Mouse (Mus musculus) stomach, postnatal 0 days (tissue): Measurements from ENCODE around the gene Olfr453. TPM values are rescaled to one million over a fixed set of nuclear protein-coding genes. Genes with fewer than 3 reads are reported as not detected.

Experiments used
- ATAC-seq: fragments of 200-750 bp; cut with Nextera tagmentation; 2 replicates; pipeline ENCODE4 v1.8.0; 2017; ENCODE audit not compliant: low FRiP score, low TSS enrichment
- DNase-seq: peaks from one replicate; pipeline ENCODE4 v3.0.0-alpha.2; 2016; ENCODE audit warnings: low spot score
- H3K27ac ChIP-seq: fragments of 300-500 bp; sonication (generic); replicated peaks from 2 replicates; pipeline ENCODE4 v1.5.1; 2014; ENCODE audit warnings: mild to moderate bottlenecking, control low read depth
- H3K27me3 ChIP-seq: fragments of 300-500 bp; sonication (generic); 2 replicates; pipeline ENCODE4 v1.6.1; 2014; ENCODE audit warnings: low read length; ENCODE audit not compliant: control insufficient read depth, insufficient read depth
- H3K36me3 ChIP-seq: fragments of 300-500 bp; sonication (generic); 2 replicates; pipeline ENCODE4 v1.6.1; 2014; ENCODE audit warnings: low read length, mixed read lengths; ENCODE audit not compliant: control insufficient read depth, insufficient read depth
- H3K4me1 ChIP-seq: fragments of 300-500 bp; sonication (generic); replicated peaks from 2 replicates; pipeline ENCODE4 v1.6.1; 2014; ENCODE audit warnings: antibody characterized with exemption; ENCODE audit not compliant: control insufficient read depth, insufficient read depth
- H3K4me2 ChIP-seq: fragments of 300-500 bp; sonication (generic); replicated peaks from 2 replicates; pipeline ENCODE4 v1.6.1; 2014; ENCODE audit warnings: low read depth, mild to moderate bottlenecking, control low read depth, moderate library complexity
- H3K4me3 ChIP-seq: fragments of 300-500 bp; sonication (generic); 2 replicates; pipeline ENCODE4 v1.5.1; 2014; ENCODE audit warnings: low read depth, low read length, control low read depth
- H3K9ac ChIP-seq: fragments of 300-500 bp; sonication (generic); 2 replicates; pipeline ENCODE4 v1.6.1; 2014; ENCODE audit warnings: mild to moderate bottlenecking, low read length, control low read depth, mixed read lengths
- H3K9me3 ChIP-seq: fragments of 300-500 bp; sonication (generic); 2 replicates; pipeline ENCODE4 v1.6.1; 2016; ENCODE audit warnings: low read length; ENCODE audit not compliant: control insufficient read depth
- CTCF ChIP-seq: IDR thresholded peaks from 2 replicates; pipeline ENCODE4 v1.5.1; 2016; ENCODE audit warnings: antibody characterized with exemption, low read depth, mild to moderate bottlenecking, moderate library complexity
- EP300 ChIP-seq: optimal IDR thresholded peaks from 2 replicates; pipeline ENCODE3; 2016; ENCODE audit warnings: antibody characterized with exemption
- WGBS: fragments of 180-500 bp; shearing (Covaris S2); extraction: QIAGEN DNeasy Blood & Tissue Kit; methylation state at CpG from one replicate; pipeline ENCODE4 v1.1.7; 2014; 5-methylcytosine and 5-hydroxymethylcytosine counted together
- polyA plus RNA-seq: library from polyadenylated mRNA; unstranded; fragments of >200 nt; fragmentation: Nextera tagmentation; extraction: Ambion mirVana; gene quantifications from 2 replicates; pipeline ENCODE4 v1.2.1, GENCODE M21; 2015

Gene Olfr453
- polyA plus RNA-seq, 1 experiment from 2014 or later = not detected

DNA sequence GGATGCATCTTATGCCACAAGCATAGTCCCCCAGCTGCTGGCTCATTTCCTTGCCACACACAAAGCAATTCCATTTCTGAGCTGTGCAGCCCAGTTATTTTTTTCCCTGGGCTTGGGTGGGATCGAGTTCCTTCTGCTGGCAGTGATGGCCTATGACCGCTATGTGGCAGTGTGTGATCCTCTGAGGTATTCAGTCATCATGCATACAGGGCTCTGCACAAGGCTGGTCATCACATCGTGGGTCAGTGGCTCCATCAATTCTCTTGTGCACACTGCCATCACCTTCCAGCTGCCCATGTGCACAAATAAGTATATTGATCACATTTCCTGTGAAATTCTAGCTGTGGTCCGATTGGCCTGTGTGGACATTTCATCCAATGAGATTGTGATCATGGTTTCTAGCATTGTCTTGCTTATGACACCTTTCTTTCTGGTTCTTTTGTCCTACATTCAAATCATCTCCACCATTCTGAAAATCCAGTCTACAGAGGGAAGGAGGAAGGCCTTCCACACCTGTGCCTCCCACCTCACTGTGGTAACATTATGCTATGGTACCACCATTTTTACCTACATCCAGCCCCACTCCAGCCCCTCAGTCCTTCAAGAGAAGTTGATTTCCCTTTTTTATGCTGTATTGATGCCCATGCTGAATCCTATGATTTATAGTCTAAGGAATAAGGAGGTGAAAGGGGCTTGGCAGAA lies 51.2 kb downstream of the Olfr453 start:
- H3K4me1 ChIP-seq = no peaks in the 10 kb centered on the region
- no peaks in the 10 kb centered on the region for H3K27me3 ChIP-seq
- DNase-seq (no peak), ATAC-seq (no peak)
- no peak overlapping the region for H3K27ac ChIP-seq
- peak; percentile 37; the same call in 1 of the 2 replicates for TF ChIP-seq CTCF
- TF ChIP-seq EP300 = no peak
- H3K4me2 ChIP-seq = no peak overlapping the region
- no peak overlapping the region for H3K4me3 ChIP-seq
- WGBS = 47% methylated on average over 4 of the region's 4 CpGs
- no peaks in the 10 kb centered on the region for H3K36me3 ChIP-seq
- H3K9ac ChIP-seq = no peak overlapping the region
- no peaks in the 10 kb centered on the region for H3K9me3 ChIP-seq

DNA sequence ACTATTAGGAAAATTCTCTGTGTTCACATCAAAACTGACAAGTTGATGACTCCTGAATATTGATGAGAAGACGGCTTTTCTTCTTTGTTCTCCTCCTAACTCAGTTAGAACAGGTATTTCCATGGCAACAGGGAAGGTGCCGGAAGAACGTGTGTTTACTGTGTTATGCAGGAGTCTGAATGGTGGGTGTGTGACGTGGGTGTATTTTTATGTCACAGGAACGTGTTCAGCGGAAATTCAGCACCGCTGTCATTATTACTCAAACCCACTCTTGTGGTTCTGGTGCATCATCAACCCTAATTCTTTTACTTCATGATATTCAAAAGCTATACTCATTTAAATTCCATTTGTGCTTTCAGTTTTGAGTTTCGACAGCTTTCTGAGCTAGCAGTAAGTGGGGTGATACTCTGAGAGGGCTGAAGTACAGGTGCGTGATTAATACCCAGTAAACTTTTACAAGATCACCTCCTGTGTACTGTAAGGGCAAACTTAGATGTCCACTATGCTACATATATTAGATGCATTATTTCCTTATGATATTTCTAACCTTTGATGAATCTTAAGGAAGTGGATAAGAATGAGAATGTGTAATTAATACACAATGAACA lies 51.9 kb downstream of the Olfr453 start:
- H3K36me3 ChIP-seq = no peaks in the 10 kb centered on the region
- no peak overlapping the region for H3K4me2 ChIP-seq
- H3K9me3 ChIP-seq = no peaks in the 10 kb centered on the region
- H3K9ac ChIP-seq = no peak overlapping the region
- no peak overlapping the region for H3K4me3 ChIP-seq
- TF ChIP-seq CTCF (no peak), EP300 (no peak)
- no peaks in the 10 kb centered on the region for H3K27me3 ChIP-seq
- 65% methylated on average over 9 of the region's 9 CpGs for WGBS
- H3K27ac ChIP-seq = no peak overlapping the region
- H3K4me1 ChIP-seq = no peaks in the 10 kb centered on the region
- ATAC-seq (no peak), DNase-seq (no peak)

DNA sequence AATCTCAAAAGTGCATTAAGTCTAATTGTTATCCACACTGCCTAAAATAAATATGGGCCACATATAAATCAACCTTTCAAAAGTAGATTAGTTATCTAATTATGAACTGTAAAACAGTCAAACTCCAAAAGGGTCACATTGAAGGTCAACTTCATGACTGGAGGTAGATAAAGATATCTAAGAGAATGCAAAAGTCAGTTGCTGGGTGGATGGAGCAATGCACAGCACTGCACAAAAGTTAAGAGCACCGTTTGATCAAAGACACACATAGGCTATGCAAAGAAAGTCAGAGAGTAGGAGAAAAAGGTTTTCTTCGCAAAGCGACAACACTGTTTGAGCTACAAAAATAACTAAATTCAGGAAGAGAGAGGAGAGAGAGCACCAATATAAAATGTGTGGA lies 55.8 kb downstream of the Olfr453 start:
- Histone ChIP-seq H3K9ac (no peak overlapping the region), H3K9me3 (no peaks in the 10 kb centered on the region), H3K4me2 (no peak overlapping the region), H3K36me3 (no peaks in the 10 kb centered on the region), H3K4me3 (no peak overlapping the region), H3K27ac (no peak overlapping the region), H3K27me3 (no peaks in the 10 kb centered on the region), H3K4me1 (no peaks in the 10 kb centered on the region)
- no peak for DNase-seq
- 68% methylated on average over 3 of the region's 3 CpGs for WGBS
- peak; percentile 40; the same call in 1 of the 2 replicates for ATAC-seq
- TF ChIP-seq EP300 (no peak), CTCF (no peak)

Other genes starting within 250 kb of the Olfr453 start
- not detected in 2 replicates for gene Olfr455, start 191.8 kb upstream of the Olfr453 start, polyA plus RNA-seq
- not detected in 2 replicates for gene Tcaf3, start 141.7 kb upstream of the Olfr453 start, polyA plus RNA-seq
- 10.0 and 11.5 TPM in 2 replicates for gene Tcaf2, start 94.1 kb upstream of the Olfr453 start, polyA plus RNA-seq
- 32.9 and 35.6 TPM in 2 replicates for gene Tcaf1, start 29.3 kb upstream of the Olfr453 start, polyA plus RNA-seq
- gene Olfr38, start 17.0 kb downstream of the Olfr453 start, polyA plus RNA-seq = not detected in 2 replicates
- not detected in 2 replicates for gene Olfr452, start 45.7 kb downstream of the Olfr453 start, polyA plus RNA-seq
- not detected in 2 replicates for gene Olfr450, start 72.6 kb downstream of the Olfr453 start, polyA plus RNA-seq
- not detected in 2 replicates for gene Olfr449, start 95.0 kb downstream of the Olfr453 start, polyA plus RNA-seq
- not detected in 2 replicates for gene Olfr448, start 151.1 kb downstream of the Olfr453 start, polyA plus RNA-seq
- gene Olfr447, start 169.5 kb downstream of the Olfr453 start, polyA plus RNA-seq = not detected in 2 replicates
- not detected in 2 replicates for gene Olfr446, start 182.0 kb downstream of the Olfr453 start, polyA plus RNA-seq
- not detected in 2 replicates for gene Olfr444, start 209.7 kb downstream of the Olfr453 start, polyA plus RNA-seq